Mouse (Mus musculus): Measurements from ENCODE around the gene Lrrc8d.

DNA sequence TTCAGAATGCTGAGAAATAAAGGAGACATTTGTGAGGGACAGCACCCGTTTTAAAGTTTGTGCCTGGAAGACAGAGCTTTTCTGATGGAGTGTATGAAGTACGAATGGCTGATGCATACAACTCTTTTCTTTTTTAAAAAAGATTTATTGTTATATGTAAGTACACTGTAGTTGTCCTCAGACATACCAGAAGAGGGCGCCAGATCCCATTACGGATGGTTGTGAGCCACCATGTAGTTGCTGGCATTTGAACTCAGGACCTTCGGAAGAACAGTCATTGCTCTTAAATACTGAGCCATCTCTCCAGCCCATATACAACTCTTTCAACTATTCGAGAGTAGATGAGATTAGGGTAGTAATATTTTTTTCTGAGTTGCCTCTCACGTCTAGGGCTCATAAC, 8.1 kb upstream of the Lrrc8d start:
- TF ChIP-seq GATA1 (IDR thresholded peaks at IDR 0.05; ENCODE audit: borderline replicate concordance, low read length), result no peak
- no peak for TF ChIP-seq FLI1 (IDR thresholded peaks at IDR 0.05; ENCODE audit: low read length)

Data from megakaryocyte, embryonic 14.5 days (primary cell).